Mouse (Mus musculus): ENCODE measurements around the gene Cerk. TPM values are rescaled to one million over a fixed set of nuclear protein-coding genes. Genes with fewer than 3 reads are reported as not detected.

Cerk gene
- polyA plus RNA-seq, 1 experiment from 2014 or later, result 16.1 TPM

GRCm38 (mm10) chr15:86153481-86153960 lies 32.4 kb downstream of the Cerk start:
- DNase-seq (ENCODE audit: low spot score), result no peak
- Histone ChIP-seq H3K4me3 (ENCODE audit: low read depth, low read length) (no peak overlapping the region), H3K27ac (replicated peaks; ENCODE audit: low read depth, low read length) (no peak overlapping the region), H3K4me1 (ENCODE audit: control insufficient read depth, insufficient read depth, low read length) (no peaks in the 10 kb centered on the region), H3K9me3 (ENCODE audit: control insufficient read depth, low read length) (no peaks in the 10 kb centered on the region), H3K9ac (ENCODE audit: low read depth, low read length) (no peak overlapping the region), H3K4me2 (ENCODE audit: low read depth, low read length) (no peak overlapping the region), H3K27me3 (replicated peaks; ENCODE audit: control insufficient read depth, insufficient read depth, low read length) (no peaks in the 10 kb centered on the region), H3K36me3 (ENCODE audit: control insufficient read depth, insufficient read depth, low read length) (peaks cover 57% of the 10 kb centered on the region)
- WGBS, result 92% methylated on average over 12 of the region's 12 CpGs
- ATAC-seq (ENCODE audit: low read depth), result no peak

GRCm38 (mm10) chr15:86150593-86150992 lies 35.3 kb downstream of the Cerk start:
- H3K4me2 ChIP-seq (ENCODE audit: low read depth, low read length), result no peak overlapping the region
- H3K9me3 ChIP-seq (ENCODE audit: control insufficient read depth, low read length), result no peaks in the 10 kb centered on the region
- H3K9ac ChIP-seq (ENCODE audit: low read depth, low read length), result no peak overlapping the region
- WGBS, result 59% methylated on average over 4 of the region's 4 CpGs
- H3K4me3 ChIP-seq (ENCODE audit: low read depth, low read length), result no peak overlapping the region
- ATAC-seq (ENCODE audit: low read depth) (peak; percentile 71; the same call in 1 of the 2 replicates), DNase-seq (ENCODE audit: low spot score) (peak; percentile 80)
- H3K27ac ChIP-seq (replicated peaks; ENCODE audit: low read depth, low read length), result no peak overlapping the region
- no peaks in the 10 kb centered on the region for H3K27me3 ChIP-seq (replicated peaks; ENCODE audit: control insufficient read depth, insufficient read depth, low read length)
- peaks cover 56% of the 10 kb centered on the region for H3K36me3 ChIP-seq (ENCODE audit: control insufficient read depth, insufficient read depth, low read length)
- H3K4me1 ChIP-seq (ENCODE audit: control insufficient read depth, insufficient read depth, low read length), result no peaks in the 10 kb centered on the region

GRCm38 (mm10) chr15:86146922-86147321 lies 39.0 kb downstream of the Cerk start:
- Histone ChIP-seq H3K4me3 (ENCODE audit: low read depth, low read length) (no peak overlapping the region), H3K27me3 (replicated peaks; ENCODE audit: control insufficient read depth, insufficient read depth, low read length) (no peaks in the 10 kb centered on the region), H3K27ac (replicated peaks; ENCODE audit: low read depth, low read length) (no peak overlapping the region), H3K9me3 (ENCODE audit: control insufficient read depth, low read length) (no peaks in the 10 kb centered on the region), H3K9ac (ENCODE audit: low read depth, low read length) (no peak overlapping the region), H3K4me2 (ENCODE audit: low read depth, low read length) (no peak overlapping the region), H3K36me3 (ENCODE audit: control insufficient read depth, insufficient read depth, low read length) (peaks cover 59% of the 10 kb centered on the region), H3K4me1 (ENCODE audit: control insufficient read depth, insufficient read depth, low read length) (no peaks in the 10 kb centered on the region)
- ATAC-seq (ENCODE audit: low read depth), result no peak
- no peak for DNase-seq (ENCODE audit: low spot score)
- WGBS, result 89% methylated on average over 7 of the region's 8 CpGs

GRCm38 (mm10) chr15:86145046-86145445 lies 40.9 kb downstream of the Cerk start:
- H3K4me1 ChIP-seq (ENCODE audit: control insufficient read depth, insufficient read depth, low read length), result no peaks in the 10 kb centered on the region
- DNase-seq (ENCODE audit: low spot score) (no peak), ATAC-seq (ENCODE audit: low read depth) (no peak)
- H3K27ac ChIP-seq (replicated peaks; ENCODE audit: low read depth, low read length), result no peak overlapping the region
- peaks cover 59% of the 10 kb centered on the region for H3K36me3 ChIP-seq (ENCODE audit: control insufficient read depth, insufficient read depth, low read length)
- H3K27me3 ChIP-seq (replicated peaks; ENCODE audit: control insufficient read depth, insufficient read depth, low read length), result no peaks in the 10 kb centered on the region
- 87% methylated on average over 7 of the region's 7 CpGs for WGBS
- H3K9ac ChIP-seq (ENCODE audit: low read depth, low read length), result no peak overlapping the region
- no peak overlapping the region for H3K4me2 ChIP-seq (ENCODE audit: low read depth, low read length)
- H3K4me3 ChIP-seq (ENCODE audit: low read depth, low read length), result no peak overlapping the region
- H3K9me3 ChIP-seq (ENCODE audit: control insufficient read depth, low read length), result no peaks in the 10 kb centered on the region

GRCm38 (mm10) chr15:86144577-86144976 lies 41.4 kb downstream of the Cerk start:
- 78% methylated on average over 6 of the region's 7 CpGs for WGBS
- Histone ChIP-seq H3K36me3 (ENCODE audit: control insufficient read depth, insufficient read depth, low read length) (peaks cover 62% of the 10 kb centered on the region), H3K27ac (replicated peaks; ENCODE audit: low read depth, low read length) (no peak overlapping the region), H3K9ac (ENCODE audit: low read depth, low read length) (no peak overlapping the region), H3K4me1 (ENCODE audit: control insufficient read depth, insufficient read depth, low read length) (no peaks in the 10 kb centered on the region), H3K4me3 (ENCODE audit: low read depth, low read length) (no peak overlapping the region), H3K27me3 (replicated peaks; ENCODE audit: control insufficient read depth, insufficient read depth, low read length) (no peaks in the 10 kb centered on the region), H3K9me3 (ENCODE audit: control insufficient read depth, low read length) (no peaks in the 10 kb centered on the region), H3K4me2 (ENCODE audit: low read depth, low read length) (no peak overlapping the region)
- peak; percentile 15 for DNase-seq (ENCODE audit: low spot score)
- ATAC-seq (ENCODE audit: low read depth), result 0 out of 2 replicates have a peak, but pooled peaks have one; percentile 31

GRCm38 (mm10) chr15:86140323-86140722 lies 45.6 kb downstream of the Cerk start:
- DNase-seq (ENCODE audit: low spot score) (peak; percentile 56), ATAC-seq (ENCODE audit: low read depth) (0 out of 2 replicates have a peak, but pooled peaks have one; percentile 38)

GRCm38 (mm10) chr15:86137638-86138037 lies 48.3 kb downstream of the Cerk start:
- Histone ChIP-seq H3K27ac (replicated peaks; ENCODE audit: low read depth, low read length) (no peak overlapping the region), H3K4me1 (ENCODE audit: control insufficient read depth, insufficient read depth, low read length) (no peaks in the 10 kb centered on the region), H3K4me2 (ENCODE audit: low read depth, low read length) (no peak overlapping the region), H3K9ac (ENCODE audit: low read depth, low read length) (no peak overlapping the region), H3K27me3 (replicated peaks; ENCODE audit: control insufficient read depth, insufficient read depth, low read length) (no peaks in the 10 kb centered on the region), H3K4me3 (ENCODE audit: low read depth, low read length) (no peak overlapping the region), H3K9me3 (ENCODE audit: control insufficient read depth, low read length) (no peaks in the 10 kb centered on the region), H3K36me3 (ENCODE audit: control insufficient read depth, insufficient read depth, low read length) (peaks cover 53% of the 10 kb centered on the region)
- DNase-seq (ENCODE audit: low spot score) (no peak), ATAC-seq (ENCODE audit: low read depth) (no peak)
- WGBS, result 62% methylated on average over 4 of the region's 4 CpGs

More at GRCm38 (mm10) chr15:86140323-86140722, 45.6 kb downstream of the Cerk start:
- no peak overlapping the region for H3K9ac ChIP-seq (ENCODE audit: low read depth, low read length)
- H3K27me3 ChIP-seq (replicated peaks; ENCODE audit: control insufficient read depth, insufficient read depth, low read length), result no peaks in the 10 kb centered on the region
- H3K4me3 ChIP-seq (ENCODE audit: low read depth, low read length), result no peak overlapping the region
- H3K36me3 ChIP-seq (ENCODE audit: control insufficient read depth, insufficient read depth, low read length), result peaks cover 54% of the 10 kb centered on the region
- H3K9me3 ChIP-seq (ENCODE audit: control insufficient read depth, low read length), result no peaks in the 10 kb centered on the region
- H3K4me2 ChIP-seq (ENCODE audit: low read depth, low read length), result no peak overlapping the region
- H3K27ac ChIP-seq (replicated peaks; ENCODE audit: low read depth, low read length), result no peak overlapping the region
- H3K4me1 ChIP-seq (ENCODE audit: control insufficient read depth, insufficient read depth, low read length), result no peaks in the 10 kb centered on the region
- WGBS, result 37% methylated on average over 10 of the region's 10 CpGs

GRCm38 (mm10) chr15:86134941-86135783 lies 50.8 kb downstream of the Cerk start:
- H3K36me3 ChIP-seq (ENCODE audit: control insufficient read depth, insufficient read depth, low read length), result peaks cover 57% of the 10 kb centered on the region
- H3K4me3 ChIP-seq (ENCODE audit: low read depth, low read length), result no peak overlapping the region
- ATAC-seq (ENCODE audit: low read depth) (peak; percentile 13; the same call in 1 of the 2 replicates), DNase-seq (ENCODE audit: low spot score) (peak; percentile 82)
- no peaks in the 10 kb centered on the region for H3K4me1 ChIP-seq (ENCODE audit: control insufficient read depth, insufficient read depth, low read length)
- 50% methylated on average over 18 of the region's 18 CpGs for WGBS
- no peak overlapping the region for H3K4me2 ChIP-seq (ENCODE audit: low read depth, low read length)
- H3K27me3 ChIP-seq (replicated peaks; ENCODE audit: control insufficient read depth, insufficient read depth, low read length), result no peaks in the 10 kb centered on the region
- H3K27ac ChIP-seq (replicated peaks; ENCODE audit: low read depth, low read length), result no peak overlapping the region
- no peaks in the 10 kb centered on the region for H3K9me3 ChIP-seq (ENCODE audit: control insufficient read depth, low read length)
- H3K9ac ChIP-seq (ENCODE audit: low read depth, low read length), result no peak overlapping the region

All from embryonic facial prominence, embryonic 14.5 days (tissue).